Mouse (Mus musculus): Measurements from ENCODE around the gene Tmem132b. TPM values are rescaled to one million over a fixed set of nuclear protein-coding genes. Genes with fewer than 3 reads are reported as not detected.
A peak's percentile ranks its signal among the peaks of the same experiment; 100 is the strongest.

Tmem132b gene
- total and polyA plus RNA-seq, 3 experiments: not detected

- in situ Hi-C loops (cut with MboI; ENCODE audit: low pct_ligation_motif_present, low pct_unique_long_range_greater_than_20kb, low sequenced_read_pairs) (no loop called here), dilution Hi-C loops (cut with MboI; ENCODE audit: extremely low pct_ligation_motif_present, extremely low pct_unique_long_range_greater_than_20kb, low sequenced_read_pairs) (no loop called here)
- no peak overlapping the region for H3K4me2 ChIP-seq (ENCODE audit: insufficient read depth, low read depth, poor library complexity, severe bottlenecking)
- H3K27ac ChIP-seq (ENCODE audit: insufficient read depth, low read depth): no peak overlapping the region
- no peak overlapping the region for H3K9ac ChIP-seq (ENCODE audit: insufficient read depth, low read depth)
- H3K4me3 ChIP-seq (replicated peaks in 1 of 3; ENCODE audit: low read depth in 2 of 3, low read length in 2 of 3, poor library complexity in 1 of 3): no peak overlapping the region
- peak; percentile 49 to 52 for TF ChIP-seq CTCF (conservative IDR thresholded peaks at IDR 0.05 in 1 of 2, IDR thresholded peaks at IDR 0.05 in 1 of 2; ENCODE audit: low read depth in 2 of 2, low read length in 2 of 2)
- TF ChIP-seq CHD2 (IDR thresholded peaks at IDR 0.05; ENCODE audit: low read length): no peak
- H3K9me3 ChIP-seq (replicated peaks; ENCODE audit: low read length): peaks cover 10% of the 10 kb centered on the region
- DNase-seq (ENCODE audit: extremely low read depth): peak; percentile 37
- peaks cover 0 to 21% of the 10 kb centered on the region in 2 experiments; a peak in 3 of 4 replicates for H3K4me1 ChIP-seq (ENCODE audit: control insufficient read depth in 1 of 2, insufficient read depth in 2 of 2)
- no peaks in the 10 kb centered on the region for H3K79me2 ChIP-seq (replicated peaks; ENCODE audit: control insufficient read depth, extremely low read depth, insufficient read depth, poor library complexity, severe bottlenecking)
- peaks cover 16% of the 10 kb centered on the region for H3K27me3 ChIP-seq (replicated peaks)
- peaks cover 0 to 13% of the 10 kb centered on the region in 2 experiments for H3K36me3 ChIP-seq (replicated peaks in 1 of 2; ENCODE audit: control insufficient read depth in 1 of 2, insufficient read depth in 1 of 2, low read length in 1 of 2)
Observed at GRCm38 (mm10) chr5:125526464-125526863, 5.1 kb upstream of the Tmem132b start.

- H3K4me2 ChIP-seq (ENCODE audit: insufficient read depth, low read depth, poor library complexity, severe bottlenecking): no peak overlapping the region
- H3K4me3 ChIP-seq (replicated peaks in 1 of 3; ENCODE audit: low read depth in 2 of 3, low read length in 2 of 3, poor library complexity in 1 of 3): no peak overlapping the region
- dilution Hi-C loops (cut with MboI; ENCODE audit: extremely low pct_ligation_motif_present, extremely low pct_unique_long_range_greater_than_20kb, low sequenced_read_pairs) (no loop called here), in situ Hi-C loops (cut with MboI; ENCODE audit: low pct_ligation_motif_present, low pct_unique_long_range_greater_than_20kb, low sequenced_read_pairs) (no loop called here)
- peaks cover 37% of the 10 kb centered on the region for H3K27me3 ChIP-seq (replicated peaks)
- H3K9me3 ChIP-seq (replicated peaks; ENCODE audit: low read length): peaks cover 24% of the 10 kb centered on the region
- H3K4me1 ChIP-seq (ENCODE audit: control insufficient read depth in 1 of 2, insufficient read depth in 2 of 2): peaks cover 3 to 16% of the 10 kb centered on the region in 2 experiments; a peak in 3 of 4 replicates
- no peaks in the 10 kb centered on the region for H3K36me3 ChIP-seq (replicated peaks in 1 of 2; ENCODE audit: control insufficient read depth in 1 of 2, insufficient read depth in 1 of 2, low read length in 1 of 2)
- peak; percentile 62 for DNase-seq (ENCODE audit: extremely low read depth)
- H3K79me2 ChIP-seq (replicated peaks; ENCODE audit: control insufficient read depth, extremely low read depth, insufficient read depth, poor library complexity, severe bottlenecking): no peaks in the 10 kb centered on the region
- TF ChIP-seq TBP (conservative IDR thresholded peaks at IDR 0.05; ENCODE audit: low read depth, low read length): no peak
- peak; percentile 51; the same call in 1 of the 2 replicates for TF ChIP-seq MYC (IDR thresholded peaks at IDR 0.05; ENCODE audit: low read depth, low read length)
- peak; percentile 69; the same call in 1 of the 2 replicates for TF ChIP-seq TCF12 (IDR thresholded peaks at IDR 0.05; ENCODE audit: low read depth, low read length)
- no peak for TF ChIP-seq RCOR1 (conservative IDR thresholded peaks at IDR 0.05; ENCODE audit: low read depth, low read length)
- peak; percentile 76 to 93; a peak in 3 of 4 replicates for TF ChIP-seq CTCF (conservative IDR thresholded peaks at IDR 0.05 in 1 of 2, IDR thresholded peaks at IDR 0.05 in 1 of 2; ENCODE audit: low read depth in 2 of 2, low read length in 2 of 2)
- TF ChIP-seq USF2 (conservative IDR thresholded peaks at IDR 0.05; ENCODE audit: low read depth, low read length): no peak
- TF ChIP-seq CHD2 (IDR thresholded peaks at IDR 0.05; ENCODE audit: low read length): no peak
- no peak for TF ChIP-seq CHD1 (IDR thresholded peaks at IDR 0.05; ENCODE audit: low read depth, low read length)
- peak; percentile 15; the same call in 1 of the 2 replicates for TF ChIP-seq EP300 (IDR thresholded peaks at IDR 0.05; ENCODE audit: low read length)
- 0 out of 2 replicates have a peak, but pooled peaks have one; percentile 20 for TF ChIP-seq NELFE (IDR thresholded peaks at IDR 0.05; ENCODE audit: low read depth, low read length)
- TF ChIP-seq HCFC1 (IDR thresholded peaks at IDR 0.05; ENCODE audit: low read depth, low read length): no peak
- TF ChIP-seq MAZ (IDR thresholded peaks at IDR 0.05; ENCODE audit: low read depth, low read length): no peak
- no peak for TF ChIP-seq JUN (IDR thresholded peaks at IDR 0.05; ENCODE audit: insufficient read depth, low read depth, low read length)
- peak; percentile 56; the same call in 1 of the 2 replicates for TF ChIP-seq IRF4 (IDR thresholded peaks at IDR 0.05; ENCODE audit: low read depth, low read length)
- no peak for TF ChIP-seq MAFK (IDR thresholded peaks at IDR 0.05; ENCODE audit: insufficient replicate concordance, low read length)
- TF ChIP-seq SMC3 (IDR thresholded peaks at IDR 0.05; ENCODE audit: low read depth, low read length): peak; percentile 83
- TF ChIP-seq POLR2A (IDR thresholded peaks at IDR 0.05; ENCODE audit: low read depth, low read length): no peak
- TF ChIP-seq BHLHE40 (IDR thresholded peaks at IDR 0.05; ENCODE audit: low read depth, low read length): 0 out of 2 replicates have a peak, but pooled peaks have one; percentile 22
- no peak for TF ChIP-seq ZMIZ1 (IDR thresholded peaks at IDR 0.05; ENCODE audit: low read depth, low read length)
- peak; percentile 44; the same call in 1 of the 2 replicates for TF ChIP-seq MEF2A (IDR thresholded peaks at IDR 0.05; ENCODE audit: borderline replicate concordance, low read depth, low read length)
- TF ChIP-seq MAX (IDR thresholded peaks at IDR 0.05; ENCODE audit: low read length): 0 out of 2 replicates have a peak, but pooled peaks have one; percentile 29
- TF ChIP-seq ZC3H11A (IDR thresholded peaks at IDR 0.05; ENCODE audit: low read depth, low read length): 0 out of 2 replicates have a peak, but pooled peaks have one; percentile 4
- no peak for TF ChIP-seq ELF1 (IDR thresholded peaks at IDR 0.05; ENCODE audit: low read depth, low read length)
- no peak for TF ChIP-seq E2F4 (IDR thresholded peaks at IDR 0.05; ENCODE audit: insufficient replicate concordance, low read depth, low read length)
- TF ChIP-seq PAX5 (IDR thresholded peaks at IDR 0.05; ENCODE audit: low read length): no peak
- peak; percentile 99 for TF ChIP-seq RAD21 (IDR thresholded peaks at IDR 0.05; ENCODE audit: low read depth, low read length)
- no peak for TF ChIP-seq ZKSCAN1 (IDR thresholded peaks at IDR 0.05; ENCODE audit: borderline replicate concordance, low read depth, low read length)
- H3K27ac ChIP-seq (ENCODE audit: insufficient read depth, low read depth): no peak overlapping the region
- H3K9ac ChIP-seq (ENCODE audit: insufficient read depth, low read depth): no peak overlapping the region
Observed at GRCm38 (mm10) chr5:125529109-125529508, 2.5 kb upstream of the Tmem132b start.
